Mouse (Mus musculus): Measurements from ENCODE around the gene Pinlyp. TPM values are rescaled to one million over a fixed set of nuclear protein-coding genes. Genes with fewer than 3 reads are reported as not detected.
A peak's percentile ranks its signal among the peaks of the same experiment; 100 is the strongest.
"Not testable (repeated sequence)": the region's sequence is repeated elsewhere in the genome, so short reads cannot be mapped to it uniquely, and the experiment has no call there.

Pinlyp gene
- polyA plus RNA-seq, 1 experiment from 2014 or later = not detected

DNA sequence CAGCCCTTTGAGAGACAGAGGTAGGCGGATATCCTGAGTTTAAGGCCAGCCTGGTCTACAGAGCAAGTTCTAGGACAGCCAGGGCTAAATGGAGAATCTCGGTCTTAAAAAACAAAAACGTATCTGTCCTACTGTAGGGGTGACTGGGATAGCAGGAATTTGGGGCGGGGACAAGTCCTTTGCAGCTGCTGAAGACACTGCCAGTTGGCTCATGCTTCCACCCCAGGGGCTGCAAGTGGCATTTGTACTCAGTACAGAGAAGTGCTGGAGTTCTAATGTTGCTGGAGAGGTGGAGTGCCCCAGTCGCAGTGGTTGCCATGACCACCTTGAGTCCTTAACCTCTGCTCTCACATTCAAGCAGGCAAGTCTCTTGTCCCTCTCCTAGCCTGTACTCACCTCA is 23.1 kb downstream of the Pinlyp start:
- H3K9ac ChIP-seq (ENCODE audit: low read depth, low read length) = no peak overlapping the region
- ATAC-seq (ENCODE audit: low read depth) = no peak
- no peaks in the 10 kb centered on the region for H3K36me3 ChIP-seq (ENCODE audit: control insufficient read depth, insufficient read depth)
- no peaks in the 10 kb centered on the region for H3K9me3 ChIP-seq (replicated peaks; ENCODE audit: control insufficient read depth, low read length)
- no peaks in the 10 kb centered on the region for H3K27me3 ChIP-seq (ENCODE audit: control insufficient read depth, insufficient read depth, low read depth, low read length)
- 44% methylated on average over 5 of the region's 5 CpGs for WGBS (ENCODE audit: insufficient replicate concordance)
- no peak overlapping the region for H3K27ac ChIP-seq (ENCODE audit: low read length)
- H3K4me1 ChIP-seq (ENCODE audit: control insufficient read depth, low read depth, low read length) = no peaks in the 10 kb centered on the region
- H3K4me2 ChIP-seq (ENCODE audit: low read depth, low read length) = no peak overlapping the region
- H3K4me3 ChIP-seq (ENCODE audit: low read depth, low read length) = no peak overlapping the region

- not testable (repeated sequence) for H3K9ac ChIP-seq (ENCODE audit: low read depth, low read length); H3K4me3 ChIP-seq (ENCODE audit: low read depth, low read length); H3K4me2 ChIP-seq (ENCODE audit: low read depth, low read length); H3K27me3 ChIP-seq (ENCODE audit: control insufficient read depth, insufficient read depth, low read depth, low read length); H3K4me1 ChIP-seq (ENCODE audit: control insufficient read depth, low read depth, low read length); H3K9me3 ChIP-seq (replicated peaks; ENCODE audit: control insufficient read depth, low read length); H3K36me3 ChIP-seq (ENCODE audit: control insufficient read depth, insufficient read depth); ATAC-seq (ENCODE audit: low read depth); H3K27ac ChIP-seq (ENCODE audit: low read length)
- 68% methylated on average over 10 of the region's 10 CpGs for WGBS (ENCODE audit: insufficient replicate concordance)
These were observed 25.9 kb downstream of the Pinlyp start for GRCm38 (mm10) chr7:24520054-24520453.

DNA sequence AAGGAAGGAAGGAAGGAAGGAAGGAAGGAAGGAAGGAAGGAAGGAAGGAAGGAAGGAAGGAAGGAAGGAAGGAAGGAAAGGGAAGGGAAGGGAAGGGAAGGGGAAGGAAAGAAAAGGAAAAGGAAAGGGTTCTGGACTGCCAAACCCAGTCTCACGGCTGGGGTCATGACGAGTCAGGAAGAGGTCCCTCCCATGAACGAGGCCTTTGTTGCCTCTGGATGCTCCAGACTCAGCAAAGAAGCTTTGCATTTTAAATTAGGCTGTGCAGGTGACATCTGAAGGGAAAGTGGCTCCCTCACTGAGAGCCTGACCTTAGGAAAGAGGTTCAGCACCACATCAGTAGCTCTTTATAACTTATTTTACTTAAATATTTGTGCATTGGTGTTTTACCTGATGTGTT is 26.8 kb downstream of the Pinlyp start:
- Histone ChIP-seq H3K4me2 (ENCODE audit: low read depth, low read length) (no peak overlapping the region), H3K4me3 (ENCODE audit: low read depth, low read length) (no peak overlapping the region), H3K36me3 (ENCODE audit: control insufficient read depth, insufficient read depth) (no peaks in the 10 kb centered on the region), H3K27me3 (ENCODE audit: control insufficient read depth, insufficient read depth, low read depth, low read length) (no peaks in the 10 kb centered on the region), H3K9ac (ENCODE audit: low read depth, low read length) (no peak overlapping the region), H3K4me1 (ENCODE audit: control insufficient read depth, low read depth, low read length) (no peaks in the 10 kb centered on the region), H3K9me3 (replicated peaks; ENCODE audit: control insufficient read depth, low read length) (no peaks in the 10 kb centered on the region), H3K27ac (ENCODE audit: low read length) (no peak overlapping the region)
- WGBS (ENCODE audit: insufficient replicate concordance) = 34% methylated on average over 3 of the region's 3 CpGs
- no peak for ATAC-seq (ENCODE audit: low read depth)

DNA sequence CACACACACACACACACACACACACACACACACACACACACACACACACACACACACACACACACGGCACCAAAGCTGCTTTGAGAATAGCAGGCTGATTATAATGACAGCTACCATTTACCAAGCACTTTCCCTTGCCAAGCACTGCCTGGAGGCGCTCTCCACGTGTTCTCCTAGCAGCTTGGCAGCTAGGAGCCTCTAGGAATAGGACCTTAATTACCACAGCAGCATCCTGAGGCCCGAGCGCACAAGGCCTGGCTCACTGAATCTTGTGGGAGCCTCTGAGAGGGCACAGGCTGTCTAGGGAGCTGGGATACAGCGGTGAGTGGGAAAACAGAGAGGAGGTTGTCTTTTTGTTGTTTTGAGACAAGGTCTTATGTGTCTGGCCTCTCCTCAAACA is 28.3 kb downstream of the Pinlyp start:
- Histone ChIP-seq H3K9ac (ENCODE audit: low read depth, low read length) (no peak overlapping the region), H3K27me3 (ENCODE audit: control insufficient read depth, insufficient read depth, low read depth, low read length) (no peaks in the 10 kb centered on the region), H3K4me2 (ENCODE audit: low read depth, low read length) (no peak overlapping the region), H3K27ac (ENCODE audit: low read length) (no peak overlapping the region), H3K36me3 (ENCODE audit: control insufficient read depth, insufficient read depth) (no peaks in the 10 kb centered on the region), H3K4me1 (ENCODE audit: control insufficient read depth, low read depth, low read length) (no peaks in the 10 kb centered on the region), H3K9me3 (replicated peaks; ENCODE audit: control insufficient read depth, low read length) (no peaks in the 10 kb centered on the region), H3K4me3 (ENCODE audit: low read depth, low read length) (no peak overlapping the region)
- WGBS (ENCODE audit: insufficient replicate concordance) = 65% methylated on average over 6 of the region's 6 CpGs
- ATAC-seq (ENCODE audit: low read depth) = no peak

- Histone ChIP-seq H3K36me3 (ENCODE audit: control insufficient read depth, insufficient read depth) (no peaks in the 10 kb centered on the region), H3K9ac (ENCODE audit: low read depth, low read length) (no peak overlapping the region), H3K27me3 (ENCODE audit: control insufficient read depth, insufficient read depth, low read depth, low read length) (no peaks in the 10 kb centered on the region), H3K27ac (ENCODE audit: low read length) (no peak overlapping the region), H3K4me2 (ENCODE audit: low read depth, low read length) (no peak overlapping the region), H3K4me1 (ENCODE audit: control insufficient read depth, low read depth, low read length) (no peaks in the 10 kb centered on the region), H3K9me3 (replicated peaks; ENCODE audit: control insufficient read depth, low read length) (no peaks in the 10 kb centered on the region), H3K4me3 (ENCODE audit: low read depth, low read length) (no peak overlapping the region)
- no peak for ATAC-seq (ENCODE audit: low read depth)
- 64% methylated on average over 5 of the region's 5 CpGs for WGBS (ENCODE audit: insufficient replicate concordance)
These were observed 28.8 kb downstream of the Pinlyp start for GRCm38 (mm10) chr7:24517077-24517476.

- WGBS (ENCODE audit: insufficient replicate concordance) = 61% methylated on average over 8 of the region's 8 CpGs
- not testable (repeated sequence) for H3K36me3 ChIP-seq (ENCODE audit: control insufficient read depth, insufficient read depth); H3K4me1 ChIP-seq (ENCODE audit: control insufficient read depth, low read depth, low read length); H3K9me3 ChIP-seq (replicated peaks; ENCODE audit: control insufficient read depth, low read length); H3K4me2 ChIP-seq (ENCODE audit: low read depth, low read length); H3K9ac ChIP-seq (ENCODE audit: low read depth, low read length); ATAC-seq (ENCODE audit: low read depth); H3K27me3 ChIP-seq (ENCODE audit: control insufficient read depth, insufficient read depth, low read depth, low read length); H3K4me3 ChIP-seq (ENCODE audit: low read depth, low read length); H3K27ac ChIP-seq (ENCODE audit: low read length)
These were observed 29.6 kb downstream of the Pinlyp start for GRCm38 (mm10) chr7:24516319-24516718.

DNA sequence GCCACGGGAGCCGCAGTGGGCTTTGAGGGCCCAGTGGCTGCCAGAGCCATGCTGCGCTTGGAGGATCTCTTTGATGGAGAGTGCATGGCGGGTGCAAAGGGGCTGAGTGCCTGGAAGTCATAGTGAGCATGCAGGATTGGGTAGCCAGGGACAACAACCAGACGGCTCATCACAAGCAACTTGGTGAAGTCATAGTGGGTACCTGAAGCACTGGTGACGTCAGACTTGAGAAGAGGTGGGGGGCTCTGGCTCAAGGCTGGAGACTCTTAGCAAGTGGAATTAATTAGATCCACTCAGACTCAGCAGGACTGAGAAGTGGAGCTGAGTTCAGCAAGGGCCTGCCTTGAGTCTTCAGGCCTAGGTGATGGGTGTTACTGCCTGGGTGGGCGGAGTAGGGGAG is 33.6 kb downstream of the Pinlyp start, which contains the start of gene AC161166.1:
Gene AC161166.1, minus strand, starts transcription at position 101 of the 400 bp plus-strand sequence.
- ATAC-seq (ENCODE audit: low read depth) = no peak
- Histone ChIP-seq H3K9ac (ENCODE audit: low read depth, low read length) (no peak within 1 kb of the TSS), H3K36me3 (ENCODE audit: control insufficient read depth, insufficient read depth) (no peaks in the 10 kb centered on the region), H3K4me1 (ENCODE audit: control insufficient read depth, low read depth, low read length) (peaks cover 3% of the 10 kb centered on the region), H3K4me3 (ENCODE audit: low read depth, low read length) (no peak within 1 kb of the TSS), H3K27ac (ENCODE audit: low read length) (no peak within 1 kb of the TSS), H3K27me3 (ENCODE audit: control insufficient read depth, insufficient read depth, low read depth, low read length) (no peaks in the 10 kb centered on the region), H3K9me3 (replicated peaks; ENCODE audit: control insufficient read depth, low read length) (no peaks in the 10 kb centered on the region), H3K4me2 (ENCODE audit: low read depth, low read length) (no peak within 1 kb of the TSS)
- WGBS (ENCODE audit: insufficient replicate concordance) = 75% methylated on average over 7 of the region's 7 CpGs

DNA sequence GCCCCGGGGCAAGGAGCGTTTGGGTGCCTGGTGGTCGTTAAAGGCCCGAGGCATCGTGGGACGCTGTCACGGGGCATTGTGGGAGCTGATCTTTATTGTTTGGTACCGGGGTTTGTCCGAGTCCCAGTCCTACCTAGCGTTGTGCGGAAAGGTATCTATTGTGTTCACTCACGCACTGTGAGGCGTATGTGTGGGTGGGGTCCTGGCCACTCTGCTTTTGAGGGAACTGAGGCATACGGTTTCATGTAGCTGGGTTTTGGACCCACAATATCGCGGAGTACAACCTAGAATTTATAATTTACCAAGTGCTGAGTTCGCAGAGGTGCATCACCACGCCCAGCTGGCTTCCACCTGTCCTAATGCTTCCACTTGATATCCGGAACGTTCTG is 38.2 kb downstream of the Pinlyp start:
- peak overlapping the region; percentile 94 for H3K4me2 ChIP-seq (ENCODE audit: low read depth, low read length)
- H3K4me3 ChIP-seq (ENCODE audit: low read depth, low read length) = peak overlapping the region; percentile 81
- no peaks in the 10 kb centered on the region for H3K36me3 ChIP-seq (ENCODE audit: control insufficient read depth, insufficient read depth)
- H3K4me1 ChIP-seq (ENCODE audit: control insufficient read depth, low read depth, low read length) = peaks cover 15% of the 10 kb centered on the region
- peak overlapping the region; percentile 81 for H3K27ac ChIP-seq (ENCODE audit: low read length)
- WGBS (ENCODE audit: insufficient replicate concordance) = under 1% methylated on average over 20 of the region's 20 CpGs
- peak overlapping the region; percentile 88 for H3K9ac ChIP-seq (ENCODE audit: low read depth, low read length)
- peak; percentile 1; the same call in 1 of the 2 replicates for ATAC-seq (ENCODE audit: low read depth)
- H3K9me3 ChIP-seq (replicated peaks; ENCODE audit: control insufficient read depth, low read length) = no peaks in the 10 kb centered on the region
- H3K27me3 ChIP-seq (ENCODE audit: control insufficient read depth, insufficient read depth, low read depth, low read length) = peaks cover 5% of the 10 kb centered on the region

DNA sequence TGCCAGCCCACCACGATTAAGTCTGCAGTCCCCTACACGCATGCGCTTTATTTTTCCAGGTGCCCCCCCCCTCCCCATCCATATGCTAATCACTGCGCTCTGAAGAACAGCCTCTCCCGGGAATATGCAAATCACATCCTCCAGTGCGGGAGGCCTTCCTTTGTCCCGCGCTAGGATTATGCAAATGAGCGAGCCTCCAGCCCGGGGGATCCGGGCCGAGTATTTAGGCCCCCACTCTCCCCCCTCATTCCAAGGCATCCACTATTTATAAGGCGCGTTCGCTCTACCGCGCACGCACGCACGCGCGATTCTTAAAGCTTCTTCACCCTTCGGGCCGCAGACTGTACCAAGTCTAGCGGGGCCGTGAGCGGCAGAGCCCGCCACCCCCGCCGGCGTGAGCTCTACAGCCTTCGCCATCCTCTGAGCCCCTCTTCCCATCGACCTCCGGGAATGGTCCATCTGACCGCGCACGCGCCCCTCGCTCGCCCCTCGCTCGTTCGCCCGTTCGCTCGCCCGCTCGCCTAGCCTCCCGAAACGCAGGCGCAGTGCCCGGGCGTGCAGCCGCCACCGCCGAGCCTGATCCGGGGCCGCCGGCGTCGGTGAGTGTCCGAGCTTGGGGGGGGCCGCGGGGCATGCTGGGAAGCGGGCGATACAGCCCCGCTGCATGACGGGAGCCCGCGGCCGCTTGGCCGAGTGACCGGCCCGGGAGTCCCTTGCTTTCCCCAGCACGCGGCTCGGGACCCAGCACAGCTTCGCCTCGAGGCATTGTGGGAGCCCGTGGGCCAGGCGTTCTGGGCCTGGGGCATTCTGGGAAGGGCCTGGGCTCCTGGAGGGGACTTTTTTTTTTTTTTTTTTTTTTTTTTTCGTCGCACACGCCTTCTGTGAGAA is 38.8 kb downstream of the Pinlyp start, which contains the start of gene Zfp428:
Gene Zfp428, plus strand, starts transcription at position 169 of the 888 bp plus-strand sequence.
- Histone ChIP-seq H3K9ac (ENCODE audit: low read depth, low read length) (peak within 1 kb of the TSS; percentile 88), H3K4me3 (ENCODE audit: low read depth, low read length) (peak within 1 kb of the TSS; percentile 81), H3K4me1 (ENCODE audit: control insufficient read depth, low read depth, low read length) (peaks cover 15% of the 10 kb centered on the region), H3K4me2 (ENCODE audit: low read depth, low read length) (peak within 1 kb of the TSS; percentile 94), H3K36me3 (ENCODE audit: control insufficient read depth, insufficient read depth) (no peaks in the 10 kb centered on the region), H3K27ac (ENCODE audit: low read length) (peak within 1 kb of the TSS; percentile 81), H3K9me3 (replicated peaks; ENCODE audit: control insufficient read depth, low read length) (no peaks in the 10 kb centered on the region), H3K27me3 (ENCODE audit: control insufficient read depth, insufficient read depth, low read depth, low read length) (peaks cover 9% of the 10 kb centered on the region)
- under 1% methylated on average over 82 of the region's 84 CpGs for WGBS (ENCODE audit: insufficient replicate concordance)
- ATAC-seq (ENCODE audit: low read depth) = peak; percentile 84
